Mouse (Mus musculus): ENCODE results near the gene Trarg1.
A peak's percentile ranks its signal among the peaks of the same experiment; 100 is the strongest.
"Not testable (repeated sequence)": the region's sequence is repeated elsewhere in the genome, so short reads cannot be mapped to it uniquely, and the experiment has no call there.

Trarg1 gene

DNA sequence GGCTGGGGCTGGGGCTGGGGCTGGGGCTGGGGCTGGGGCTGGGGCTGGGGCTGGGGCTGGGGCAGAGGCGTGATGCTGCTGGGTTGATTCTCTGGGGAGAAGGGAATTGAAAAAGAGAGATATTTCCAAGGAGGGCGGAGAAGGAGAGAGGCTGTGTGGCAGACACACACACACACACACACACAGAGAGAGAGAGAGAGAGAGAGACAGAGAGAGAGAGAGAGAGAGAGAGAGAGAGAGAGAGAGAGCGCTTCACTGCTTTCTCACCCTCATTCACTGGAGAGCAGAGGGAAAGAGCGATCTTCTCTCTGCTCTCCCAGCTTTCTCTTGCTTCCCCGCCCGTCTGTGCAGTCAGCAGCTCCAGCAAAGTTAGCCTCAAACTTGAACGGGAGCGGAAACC lies at the start of gene Trarg1:
Gene Trarg1 (plus strand): TSS at position 301 of the 400 bp plus-strand sequence.
- not testable (repeated sequence) for DNase-seq (ENCODE audit: low spot score in 2 of 2)

GRCm38 (mm10) chr11:76630023-76630422 lies 49.6 kb upstream of the Trarg1 start:
- DNase-seq (ENCODE audit: low spot score in 2 of 2), result no peak

- DNase-seq (ENCODE audit: low spot score in 2 of 2), result no peak
Observed at GRCm38 (mm10) chr11:76630487-76630886, 49.1 kb upstream of the Trarg1 start.

GRCm38 (mm10) chr11:76639269-76639985 lies 40.2 kb upstream of the Trarg1 start:
- DNase-seq (ENCODE audit: low spot score in 2 of 2), result no peak

- no peak for DNase-seq (ENCODE audit: low spot score in 2 of 2)
Observed at GRCm38 (mm10) chr11:76640231-76640630, 39.4 kb upstream of the Trarg1 start.

DNA sequence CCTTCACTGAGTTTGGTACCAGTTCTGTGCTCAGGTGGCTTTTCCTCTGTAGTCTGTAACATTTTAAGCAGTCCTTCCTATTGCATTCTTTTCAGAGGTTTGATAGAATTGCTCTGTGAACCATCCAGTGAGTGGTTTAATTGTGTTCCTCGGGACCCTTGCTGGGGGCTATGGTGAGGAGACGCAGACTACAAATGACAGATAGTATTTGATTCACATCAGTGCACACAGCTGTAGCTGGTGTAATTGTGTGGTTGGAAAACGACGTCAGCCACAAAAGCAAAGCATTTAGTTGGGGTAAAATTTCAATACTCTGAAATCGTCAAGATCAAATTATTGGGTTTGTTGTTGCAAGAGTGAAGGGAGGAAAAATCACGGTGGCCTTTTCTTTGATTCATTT lies 35.4 kb upstream of the Trarg1 start:
- DNase-seq (ENCODE audit: low spot score in 2 of 2), result no peak

- no peak for DNase-seq (ENCODE audit: low spot score in 2 of 2)
Observed at GRCm38 (mm10) chr11:76645036-76645435, 34.6 kb upstream of the Trarg1 start.

- DNase-seq (ENCODE audit: low spot score in 2 of 2), result peak; percentile 54 to 87
Observed at GRCm38 (mm10) chr11:76645955-76646354, 33.7 kb upstream of the Trarg1 start.

DNA sequence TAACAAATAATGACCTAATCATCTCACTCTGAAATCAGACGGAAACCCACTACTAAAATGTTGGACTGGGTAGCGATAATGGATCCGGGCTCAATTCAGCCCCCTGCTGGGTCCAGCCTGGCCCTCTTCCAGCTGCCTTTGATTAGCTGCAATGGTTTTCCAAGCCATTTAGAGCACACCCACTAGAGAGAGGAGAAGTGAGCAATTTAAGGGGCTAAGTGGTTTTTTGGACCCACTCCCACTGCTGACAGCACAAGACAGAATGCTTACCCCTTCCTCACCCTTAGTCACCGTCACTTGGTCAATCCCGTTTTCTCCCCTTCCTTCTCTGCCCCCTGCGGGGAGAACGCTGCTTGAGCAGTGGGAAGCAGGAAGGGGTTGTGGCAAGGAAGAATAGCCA lies 32.5 kb upstream of the Trarg1 start:
- no peak for DNase-seq (ENCODE audit: low spot score in 2 of 2)

DNA sequence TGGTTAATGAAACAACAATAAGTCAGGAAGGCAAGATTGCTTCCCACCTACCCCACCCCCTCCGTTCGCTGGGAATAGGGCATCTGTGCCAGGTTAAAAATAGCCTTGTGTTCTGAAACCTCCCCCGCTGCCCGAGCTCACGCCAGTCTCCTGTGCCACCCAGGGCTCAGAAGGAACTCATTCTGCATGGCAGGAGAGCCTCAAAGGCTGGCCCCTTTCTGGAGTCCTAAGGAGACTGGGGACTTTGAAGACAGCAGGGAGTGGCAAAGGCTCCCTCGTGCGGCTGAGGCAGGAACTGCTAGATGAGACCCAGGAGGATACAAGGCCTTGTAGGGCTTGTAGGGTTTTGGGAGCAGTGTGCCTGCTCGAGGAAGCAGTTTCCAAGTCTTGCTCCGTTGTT lies 32.1 kb upstream of the Trarg1 start:
- DNase-seq (ENCODE audit: low spot score in 2 of 2), result peak; percentile 22 to 70

GRCm38 (mm10) chr11:76650862-76651560 lies 28.6 kb upstream of the Trarg1 start:
- DNase-seq (ENCODE audit: low spot score in 2 of 2), result no peak

DNA sequence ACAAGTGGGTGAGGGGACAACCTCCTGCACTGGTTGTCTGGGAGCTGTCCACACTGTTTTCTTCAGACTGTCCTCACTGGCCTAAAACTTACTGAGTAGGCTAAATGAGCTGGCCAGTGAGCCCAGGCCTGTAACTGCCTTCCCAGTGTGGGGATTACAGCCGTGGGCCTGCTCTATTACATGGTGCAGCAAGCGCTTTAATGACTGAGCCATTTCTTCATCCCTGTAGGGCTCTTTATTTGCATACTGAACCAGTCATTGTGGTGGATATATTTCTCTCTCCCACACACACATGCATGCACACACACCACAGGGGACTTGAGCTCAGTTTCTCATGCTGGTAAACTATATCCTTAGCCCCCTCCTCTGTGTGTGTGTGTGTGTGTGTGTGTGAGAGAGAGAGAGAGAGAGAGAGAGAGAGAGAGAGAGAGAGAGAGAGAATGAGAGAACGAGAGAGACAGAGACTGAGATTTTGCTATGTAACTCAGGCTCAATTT lies 26.7 kb upstream of the Trarg1 start:
- no peak for DNase-seq (ENCODE audit: low spot score in 2 of 2)

DNA sequence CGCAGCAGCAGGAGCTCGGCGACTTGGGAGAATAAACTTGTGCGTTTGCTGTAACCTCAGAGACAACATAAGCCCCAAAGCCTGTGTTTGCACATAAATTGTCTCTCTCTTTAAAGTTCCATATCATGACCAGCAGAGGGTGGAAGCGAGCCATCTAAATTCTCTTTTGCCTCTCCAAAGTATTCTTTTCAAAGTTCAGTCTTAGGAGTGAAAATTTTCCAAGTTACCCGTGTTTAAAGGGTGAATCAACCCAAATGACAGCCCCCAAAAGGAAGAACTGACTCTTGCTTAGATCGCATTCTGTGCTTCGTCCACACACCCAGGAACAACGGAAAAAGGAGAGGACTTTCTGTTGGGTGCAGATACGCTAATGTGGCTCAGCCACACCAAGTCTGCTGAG lies 24.5 kb upstream of the Trarg1 start:
- peak in 1 of 2 experiments; percentile 19 for DNase-seq (ENCODE audit: low spot score in 2 of 2)

GRCm38 (mm10) chr11:76657450-76657970 lies 22.1 kb upstream of the Trarg1 start:
- no peak for DNase-seq (ENCODE audit: low spot score in 2 of 2)

GRCm38 (mm10) chr11:76659138-76659930 lies 20.3 kb upstream of the Trarg1 start:
- no peak for DNase-seq (ENCODE audit: low spot score in 2 of 2)

GRCm38 (mm10) chr11:76661790-76662468 lies 17.7 kb upstream of the Trarg1 start:
- DNase-seq (ENCODE audit: low spot score in 2 of 2), result no peak

DNA sequence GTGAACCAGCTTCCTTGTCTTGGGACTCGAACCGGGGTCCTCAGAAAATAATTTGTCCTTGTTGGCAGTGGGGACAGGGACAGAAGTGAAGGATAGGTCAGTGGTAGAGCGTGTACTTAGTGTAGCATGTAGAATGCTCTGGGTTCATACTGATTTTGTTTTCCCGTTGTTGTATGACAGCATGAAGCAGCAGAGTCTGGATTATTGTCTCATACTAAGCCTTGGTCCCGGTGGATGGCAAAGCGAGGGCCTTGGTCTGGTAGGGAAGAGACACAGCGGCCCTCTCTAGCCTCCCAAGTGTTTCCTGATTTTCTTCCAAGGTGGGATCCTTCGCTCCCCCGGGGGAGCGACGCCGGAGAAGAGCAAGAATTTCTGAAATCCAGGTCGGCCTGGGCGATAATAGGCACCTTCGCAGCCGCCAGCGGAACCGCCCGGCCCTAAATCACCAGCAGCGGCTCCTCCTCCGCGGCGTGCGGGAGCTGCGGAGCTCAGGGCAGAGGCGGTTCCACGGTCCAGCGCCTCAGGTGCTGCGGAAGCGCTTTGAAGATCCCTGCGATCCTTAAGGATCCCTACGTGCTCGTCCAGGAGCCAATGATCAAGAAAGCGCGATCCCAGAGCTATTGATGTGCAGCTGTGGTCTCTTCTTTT lies 13.5 kb upstream of the Trarg1 start:
- no peak for DNase-seq (ENCODE audit: low spot score in 2 of 2)

GRCm38 (mm10) chr11:76667807-76668206 lies 11.8 kb upstream of the Trarg1 start:
- DNase-seq (ENCODE audit: low spot score in 2 of 2), result no peak

DNA sequence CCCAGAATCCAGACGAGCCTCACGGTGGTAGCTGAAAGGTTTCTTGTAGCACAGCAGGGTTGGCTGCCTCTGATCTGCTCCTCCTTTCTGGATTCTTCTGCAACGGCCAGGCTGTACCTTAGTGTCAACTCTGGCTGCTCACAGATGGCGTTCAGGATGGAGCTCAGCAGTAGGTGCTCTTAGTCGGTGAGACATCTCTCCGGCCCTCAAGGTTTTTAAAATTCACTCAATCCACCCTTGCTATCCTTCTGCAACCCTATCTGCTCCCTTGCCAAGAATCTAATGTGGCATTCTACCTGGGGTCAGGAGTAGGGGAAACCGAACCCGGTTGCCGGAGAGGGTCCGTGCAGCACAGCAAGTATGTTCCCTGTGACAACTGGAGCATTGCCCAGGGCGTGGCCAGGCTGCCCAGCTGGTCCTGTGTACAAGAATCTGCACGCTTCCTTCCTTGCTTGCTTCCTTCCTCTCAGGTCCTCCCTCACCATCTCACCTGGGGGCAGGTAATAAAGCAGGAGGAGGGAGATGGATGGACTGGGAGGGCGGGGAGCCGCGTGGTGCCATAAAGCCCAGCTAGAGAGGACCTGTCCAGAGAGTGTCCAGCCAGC lies 7.6 kb upstream of the Trarg1 start, which contains the start of gene Bhlha9:
Gene Bhlha9 (plus strand): TSS at position 600 of the 605 bp plus-strand sequence.
- no peak for DNase-seq (ENCODE audit: low spot score in 2 of 2)

Data from thymus, postnatal 10 days (tissue).